Mouse (Mus musculus) spleen, adult 2 months (tissue): ENCODE results near the gene Bphl. TPM values are rescaled to one million over a fixed set of nuclear protein-coding genes. Genes with fewer than 3 reads are reported as not detected.
A peak's percentile ranks its signal among the peaks of the same experiment; 100 is the strongest.

Experiments used
- DNase-seq, 2 experiments: peaks; one replicate each; pipeline versions ENCODE4 v3.0.0 to v3.0.0-alpha.2; 2012 to 2021; ENCODE audit warnings: low spot score in 2 of 2, low read depth in 1 of 2
- H3K27ac ChIP-seq: fragments of 200-500 bp; 2 replicates; pipeline ENCODE4 v1.5.1; 2012; ENCODE audit warnings: low read length, inconsistent platforms; ENCODE audit not compliant: insufficient read depth
- H3K27me3 ChIP-seq: fragments of 200-500 bp; 2 replicates; pipeline ENCODE4 v1.6.1; 2012; ENCODE audit warnings: mild to moderate bottlenecking, moderate library complexity, low read length, inconsistent platforms; ENCODE audit not compliant: control insufficient read depth, insufficient read depth
- H3K36me3 ChIP-seq: fragments of 200-500 bp; 2 replicates; pipeline ENCODE4 v1.6.1; 2012; ENCODE audit warnings: mild to moderate bottlenecking, low read length, inconsistent platforms; ENCODE audit not compliant: control insufficient read depth, insufficient read depth
- H3K4me1 ChIP-seq: fragments of 200-500 bp; 2 replicates; pipeline ENCODE4 v1.6.1; 2011; ENCODE audit warnings: inconsistent platforms; ENCODE audit not compliant: control insufficient read depth, insufficient read depth, insufficient read length
- H3K4me3 ChIP-seq: fragments of 200-500 bp; 2 replicates; pipeline ENCODE4 v1.5.1; 2011; ENCODE audit warnings: mild to moderate bottlenecking, inconsistent platforms; ENCODE audit not compliant: insufficient read depth, insufficient read length; ENCODE audit errors: extremely low read depth
- CTCF ChIP-seq: fragments of 200-500 bp; IDR thresholded peaks from 2 replicates; pipeline ENCODE4 v1.5.1; 2011; ENCODE audit warnings: mild to moderate bottlenecking, inconsistent platforms; ENCODE audit not compliant: insufficient read depth, insufficient read length, insufficient replicate concordance; ENCODE audit errors: extremely low read depth
- POLR2A ChIP-seq: fragments of 200-500 bp; IDR thresholded peaks from 2 replicates; pipeline ENCODE4 v1.6.1; 2011; ENCODE audit warnings: low read depth, low read length, inconsistent platforms
- WGBS: fragments of 180-500 bp; shearing (Covaris S2); methylation state at CpG from one replicate; pipeline ENCODE4 v1.1.7; 2018; 5-methylcytosine and 5-hydroxymethylcytosine counted together
- polyA plus RNA-seq: library from polyadenylated mRNA; depleted of rRNA; stranded (reverse); fragments of >200 nt; gene quantifications from 2 replicates; pipeline ENCODE4 v1.2.3, GENCODE M21; 2012

Bphl gene
- polyA plus RNA-seq, 1 experiment = 9.7 TPM

DNA sequence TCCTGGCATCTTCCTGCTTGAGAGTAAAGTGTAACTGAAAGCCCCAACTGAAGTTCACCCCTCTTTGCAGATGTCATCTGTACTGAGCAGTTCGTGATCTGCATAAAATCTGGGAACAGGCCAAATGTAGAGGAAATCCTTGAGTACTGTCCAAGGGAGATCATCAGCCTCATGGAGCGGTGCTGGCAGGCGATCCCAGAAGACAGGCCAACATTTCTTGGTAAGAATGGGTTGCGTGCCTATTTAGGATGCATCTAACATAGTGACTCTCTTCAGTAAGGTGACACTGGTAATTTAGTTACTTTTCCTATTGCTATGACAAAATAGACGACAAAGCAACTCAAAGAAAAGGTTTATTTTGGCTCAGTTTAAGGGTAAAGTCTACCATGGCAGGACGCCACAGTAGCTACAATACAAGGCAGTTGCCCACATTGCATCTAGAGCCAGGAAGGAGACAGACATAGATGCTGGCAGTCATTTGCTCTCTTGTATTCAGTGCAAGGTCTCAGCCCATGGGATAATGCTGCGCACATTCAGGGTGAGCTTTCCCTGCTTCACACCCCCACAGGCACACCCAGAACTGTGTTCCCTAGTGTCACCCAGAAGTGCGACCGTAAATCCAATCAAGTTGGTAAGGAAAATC, 20.3 kb upstream of the Bphl start:
- DNase-seq = no peak
- H3K27ac ChIP-seq = no peak overlapping the region
- H3K27me3 ChIP-seq = no peaks in the 10 kb centered on the region
- no peaks in the 10 kb centered on the region for H3K4me1 ChIP-seq
- TF ChIP-seq POLR2A = no peak
- TF ChIP-seq CTCF = no peak
- no peak overlapping the region for H3K4me3 ChIP-seq
- peaks cover 56% of the 10 kb centered on the region for H3K36me3 ChIP-seq
- WGBS = 96% methylated on average over 9 of the region's 9 CpGs

DNA sequence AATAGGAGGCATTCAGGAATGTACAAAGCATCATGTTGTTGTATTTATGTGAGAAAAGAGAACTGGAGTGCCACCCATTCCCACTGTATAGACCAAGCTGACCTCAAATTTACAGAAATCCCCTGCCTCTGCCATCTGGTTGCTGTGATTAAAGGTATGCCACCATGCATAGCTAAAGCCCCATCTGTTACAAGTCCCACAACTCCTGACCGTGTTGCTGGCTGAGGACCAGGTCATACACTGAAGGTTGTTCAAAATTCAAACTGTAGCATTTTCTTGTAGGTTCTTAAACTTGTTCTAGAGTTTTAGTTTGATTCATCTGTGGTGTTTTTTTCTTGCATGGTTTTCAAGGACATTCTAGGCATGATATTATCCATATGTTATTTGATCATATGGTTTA, 18.9 kb upstream of the Bphl start:
- no peaks in the 10 kb centered on the region for H3K4me1 ChIP-seq
- H3K27me3 ChIP-seq = no peaks in the 10 kb centered on the region
- 90% methylated on average over 1 of the region's 1 CpGs for WGBS
- H3K36me3 ChIP-seq = peaks cover 53% of the 10 kb centered on the region
- DNase-seq = no peak
- TF ChIP-seq CTCF (no peak), POLR2A (no peak)
- H3K4me3 ChIP-seq = no peak overlapping the region
- H3K27ac ChIP-seq = no peak overlapping the region

DNA sequence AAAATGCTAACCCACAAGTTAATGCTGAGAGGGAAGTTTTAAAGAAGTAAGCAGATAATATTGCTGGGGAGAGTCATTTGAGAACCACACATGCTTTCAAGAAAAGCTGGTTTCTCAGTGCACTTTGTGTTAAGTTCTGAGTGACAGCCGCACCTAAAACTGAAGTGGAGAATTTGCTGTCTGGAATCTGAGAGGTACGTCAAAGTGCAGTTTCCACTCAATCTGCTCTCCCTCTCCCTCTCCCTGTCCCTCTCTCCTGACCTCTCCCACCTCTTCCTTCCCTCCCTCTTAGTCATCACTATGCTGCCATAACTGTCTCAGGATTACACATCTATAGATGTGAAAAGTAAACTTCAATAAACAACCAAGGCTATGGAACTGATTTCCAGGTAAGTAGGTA, 15.4 kb upstream of the Bphl start:
- TF ChIP-seq POLR2A = no peak
- TF ChIP-seq CTCF = no peak
- no peak for DNase-seq
- Histone ChIP-seq H3K4me1 (no peaks in the 10 kb centered on the region), H3K27me3 (no peaks in the 10 kb centered on the region), H3K4me3 (no peak overlapping the region), H3K27ac (no peak overlapping the region), H3K36me3 (peaks cover 32% of the 10 kb centered on the region)
- WGBS = 89% methylated on average over 2 of the region's 2 CpGs

GRCm38 (mm10) chr13:34032041-34032440, 5.4 kb upstream of the Bphl start:
- Histone ChIP-seq H3K27me3 (no peaks in the 10 kb centered on the region), H3K36me3 (peaks cover 28% of the 10 kb centered on the region), H3K27ac (no peak overlapping the region), H3K4me3 (no peak overlapping the region), H3K4me1 (peaks cover under 1% of the 10 kb centered on the region; the same call in 1 of the 2 replicates)
- TF ChIP-seq CTCF (no peak), POLR2A (no peak)
- DNase-seq = no peak
- 33% methylated on average over 2 of the region's 2 CpGs for WGBS

- Histone ChIP-seq H3K4me1 (peaks cover 4% of the 10 kb centered on the region; the same call in 1 of the 2 replicates), H3K27me3 (no peaks in the 10 kb centered on the region), H3K27ac (no peak overlapping the region), H3K36me3 (peaks cover 13% of the 10 kb centered on the region), H3K4me3 (no peak overlapping the region)
- TF ChIP-seq CTCF (no peak), POLR2A (no peak)
- WGBS = 93% methylated on average over 3 of the region's 3 CpGs
- DNase-seq = no peak
These were observed 2.0 kb upstream of the Bphl start for GRCm38 (mm10) chr13:34035424-34035823.

DNA sequence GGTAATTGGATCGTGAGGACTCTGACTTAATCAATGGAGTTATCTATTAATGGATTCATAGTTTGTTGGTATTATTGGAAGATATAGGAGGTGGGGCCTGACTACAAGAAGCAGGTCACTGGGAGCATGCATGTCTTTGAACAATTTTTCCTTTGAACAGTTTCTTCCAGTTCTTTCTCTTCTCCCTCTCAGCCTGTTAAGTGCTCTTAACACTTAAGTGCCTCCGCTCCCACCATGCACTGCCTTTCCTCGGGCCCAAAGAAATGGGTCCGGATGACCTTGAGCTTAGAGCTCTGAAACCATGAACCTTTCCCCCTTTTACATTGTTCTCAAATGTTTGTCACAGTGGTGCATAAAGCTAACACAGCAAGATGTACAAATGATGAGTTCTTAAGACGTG, 671 bp upstream of the Bphl start:
- H3K27me3 ChIP-seq = no peaks in the 10 kb centered on the region
- no peak overlapping the region for H3K4me3 ChIP-seq
- TF ChIP-seq CTCF = no peak
- no peak for TF ChIP-seq POLR2A
- H3K36me3 ChIP-seq = peaks cover 9% of the 10 kb centered on the region
- 88% methylated on average over 5 of the region's 5 CpGs for WGBS
- peaks cover 4% of the 10 kb centered on the region; the same call in 1 of the 2 replicates for H3K4me1 ChIP-seq
- no peak for DNase-seq
- H3K27ac ChIP-seq = no peak overlapping the region

DNA sequence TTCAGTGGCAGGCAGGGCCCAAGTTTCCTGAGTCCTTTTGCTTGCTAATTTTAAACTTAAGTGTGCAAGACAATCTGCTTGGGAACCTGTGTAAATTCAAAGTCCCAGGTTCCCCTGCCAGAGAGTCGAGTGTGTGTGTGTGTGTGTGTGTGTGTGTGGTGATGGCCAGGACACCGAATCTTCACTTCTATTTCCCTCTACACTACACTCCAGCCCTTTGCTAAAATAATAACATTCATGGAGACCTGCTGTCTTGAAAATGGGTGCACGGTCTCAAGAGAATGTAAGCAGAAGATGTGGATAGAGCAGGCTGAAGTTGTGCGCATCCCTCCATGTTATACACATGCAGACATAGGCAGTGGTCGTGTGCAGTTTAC, 647 bp downstream of the Bphl start:
- 48% methylated on average over 5 of the region's 5 CpGs for WGBS
- no peak for TF ChIP-seq POLR2A
- TF ChIP-seq CTCF = no peak
- Histone ChIP-seq H3K4me1 (peaks cover 4% of the 10 kb centered on the region; the same call in 1 of the 2 replicates), H3K4me3 (peak overlapping the region; percentile 63), H3K36me3 (peaks cover 3% of the 10 kb centered on the region), H3K27me3 (no peaks in the 10 kb centered on the region), H3K27ac (no peak overlapping the region)
- no peak for DNase-seq
